Mouse (Mus musculus): Measurements from ENCODE around the gene Popdc3. TPM values are rescaled to one million over a fixed set of nuclear protein-coding genes. Genes with fewer than 3 reads are reported as not detected.

Popdc3 gene
- polyA plus RNA-seq, 1 experiment from 2014 or later, result 15.5 TPM

DNA sequence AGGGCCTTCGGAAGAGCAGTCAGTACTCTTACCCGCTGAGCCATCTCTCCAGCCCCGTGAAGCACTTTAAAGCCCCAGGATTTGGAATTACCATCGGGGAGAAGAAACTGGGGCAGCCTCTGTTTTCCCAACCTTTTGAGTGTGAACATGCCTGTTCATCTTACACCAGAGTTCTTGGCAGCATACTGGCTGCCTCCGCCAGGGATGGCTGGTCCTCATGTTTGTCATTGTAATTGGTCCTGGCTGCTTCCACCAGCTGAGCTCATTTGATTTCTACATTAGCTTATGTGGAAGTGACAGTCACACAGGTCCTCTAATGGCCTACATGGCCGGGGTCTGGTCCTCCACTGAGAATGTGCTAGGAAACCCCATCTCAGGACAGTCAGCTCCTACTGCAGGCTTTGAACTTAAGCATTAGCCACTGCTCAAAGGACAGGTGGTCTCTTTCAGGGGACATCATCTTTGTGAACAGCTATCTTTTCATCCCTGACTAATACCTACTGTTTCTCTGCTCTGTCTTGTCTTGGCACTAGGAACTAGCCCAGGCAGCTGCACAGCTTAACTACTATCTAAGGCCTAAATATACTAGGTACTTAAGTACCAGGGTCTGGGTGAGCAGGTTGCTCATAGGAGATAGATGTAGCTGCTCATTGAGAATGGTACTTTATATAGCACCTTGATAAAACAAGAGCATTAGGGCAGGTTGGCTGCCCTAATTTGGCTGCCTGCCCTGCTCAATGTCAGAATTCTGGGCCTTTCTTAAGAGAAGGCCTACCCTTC lies 33.7 kb upstream of the Popdc3 start:
- peak overlapping the region; percentile 12; the same call in 1 of the 2 replicates for H3K27ac ChIP-seq (ENCODE audit: low read depth, low read length)
- no peak overlapping the region for H3K4me3 ChIP-seq (ENCODE audit: low read depth, low read length)
- ATAC-seq (replicated peaks; ENCODE audit: insufficient number of reproducible peaks, low FRiP score, low TSS enrichment), result no peak
- H3K9me3 ChIP-seq (replicated peaks; ENCODE audit: control insufficient read depth, low read length), result no peaks in the 10 kb centered on the region
- H3K4me2 ChIP-seq, result no peak overlapping the region
- no peak overlapping the region for H3K9ac ChIP-seq (ENCODE audit: low read depth, low read length)
- 85% methylated on average over 6 of the region's 6 CpGs for WGBS (ENCODE audit: insufficient replicate concordance)
- H3K27me3 ChIP-seq (ENCODE audit: control insufficient read depth, insufficient read depth, low read length), result no peaks in the 10 kb centered on the region
- 0 out of 2 replicates have a peak, but pooled peaks cover 2% of the 10 kb centered on the region for H3K36me3 ChIP-seq (ENCODE audit: control insufficient read depth, insufficient read depth, low read length)
- peaks cover 32% of the 10 kb centered on the region for H3K4me1 ChIP-seq (ENCODE audit: control insufficient read depth, insufficient read depth, low read length)

GRCm38 (mm10) chr10:45146821-45147220 lies 31.1 kb upstream of the Popdc3 start:
- no peaks in the 10 kb centered on the region for H3K9me3 ChIP-seq (replicated peaks; ENCODE audit: control insufficient read depth, low read length)
- no peak for ATAC-seq (replicated peaks; ENCODE audit: insufficient number of reproducible peaks, low FRiP score, low TSS enrichment)
- no peak overlapping the region for H3K4me2 ChIP-seq
- peaks cover 8% of the 10 kb centered on the region for H3K36me3 ChIP-seq (ENCODE audit: control insufficient read depth, insufficient read depth, low read length)
- no peak overlapping the region for H3K9ac ChIP-seq (ENCODE audit: low read depth, low read length)
- WGBS (ENCODE audit: insufficient replicate concordance), result 22% methylated on average over 6 of the region's 6 CpGs
- H3K27me3 ChIP-seq (ENCODE audit: control insufficient read depth, insufficient read depth, low read length), result no peaks in the 10 kb centered on the region
- no peak overlapping the region for H3K4me3 ChIP-seq (ENCODE audit: low read depth, low read length)
- peak overlapping the region; percentile 41 for H3K27ac ChIP-seq (ENCODE audit: low read depth, low read length)
- H3K4me1 ChIP-seq (ENCODE audit: control insufficient read depth, insufficient read depth, low read length), result peaks cover 36% of the 10 kb centered on the region

GRCm38 (mm10) chr10:45151137-45151536 lies 26.8 kb upstream of the Popdc3 start:
- Histone ChIP-seq H3K27me3 (ENCODE audit: control insufficient read depth, insufficient read depth, low read length) (no peaks in the 10 kb centered on the region), H3K4me2 (no peak overlapping the region), H3K9me3 (replicated peaks; ENCODE audit: control insufficient read depth, low read length) (no peaks in the 10 kb centered on the region), H3K36me3 (ENCODE audit: control insufficient read depth, insufficient read depth, low read length) (peaks cover 24% of the 10 kb centered on the region), H3K4me1 (ENCODE audit: control insufficient read depth, insufficient read depth, low read length) (peaks cover 21% of the 10 kb centered on the region), H3K27ac (ENCODE audit: low read depth, low read length) (no peak overlapping the region), H3K9ac (ENCODE audit: low read depth, low read length) (no peak overlapping the region), H3K4me3 (ENCODE audit: low read depth, low read length) (no peak overlapping the region)
- WGBS (ENCODE audit: insufficient replicate concordance), result 77% methylated on average over 5 of the region's 5 CpGs
- ATAC-seq (replicated peaks; ENCODE audit: insufficient number of reproducible peaks, low FRiP score, low TSS enrichment), result no peak

DNA sequence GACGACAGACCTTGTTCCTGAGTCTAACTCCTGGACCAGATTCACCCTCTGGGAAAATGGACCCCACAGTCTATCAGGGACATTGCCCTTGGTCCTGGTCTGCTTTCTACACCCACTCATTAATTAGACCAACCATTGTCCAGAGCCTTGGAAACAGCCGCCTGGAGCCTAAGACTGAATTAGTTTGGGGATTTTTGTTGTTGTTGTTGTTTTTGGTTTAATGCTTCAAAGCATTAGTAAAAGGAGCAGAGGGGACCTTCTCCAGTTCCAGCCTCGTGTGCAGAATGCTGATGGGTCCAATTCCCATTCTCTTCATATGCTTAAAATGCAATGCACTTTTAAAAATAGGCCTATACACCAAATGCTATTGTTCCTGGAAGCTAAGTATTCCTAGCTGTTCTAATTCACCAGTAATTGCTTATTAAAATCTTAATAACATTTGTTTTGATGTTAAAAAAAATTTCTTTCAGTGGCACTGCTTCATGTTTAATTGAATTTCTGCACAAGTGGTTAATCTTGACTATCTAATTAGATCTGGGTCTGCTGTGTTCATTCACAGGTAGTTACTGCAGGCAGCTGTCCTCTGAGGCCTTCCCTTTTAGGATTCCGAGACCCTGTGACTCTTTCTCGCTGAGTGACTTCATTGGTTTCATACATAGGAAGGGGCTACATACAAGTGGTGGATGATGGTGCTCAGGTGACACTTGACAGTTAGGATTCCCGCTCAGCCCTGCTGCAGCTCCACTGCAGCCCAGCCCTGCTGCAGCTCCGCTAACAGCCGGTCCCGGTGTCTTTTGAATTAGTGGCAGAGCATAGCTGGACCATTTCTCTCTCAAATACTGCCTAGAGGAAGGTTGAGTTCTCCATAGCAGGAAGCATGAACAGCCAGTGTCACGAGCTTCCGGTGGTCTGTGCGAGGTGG lies 25.9 kb upstream of the Popdc3 start:
- WGBS (ENCODE audit: insufficient replicate concordance), result 87% methylated on average over 12 of the region's 12 CpGs
- Histone ChIP-seq H3K36me3 (ENCODE audit: control insufficient read depth, insufficient read depth, low read length) (peaks cover 26% of the 10 kb centered on the region), H3K27ac (ENCODE audit: low read depth, low read length) (no peak overlapping the region), H3K4me2 (no peak overlapping the region), H3K4me3 (ENCODE audit: low read depth, low read length) (no peak overlapping the region), H3K4me1 (ENCODE audit: control insufficient read depth, insufficient read depth, low read length) (peaks cover 12% of the 10 kb centered on the region), H3K27me3 (ENCODE audit: control insufficient read depth, insufficient read depth, low read length) (no peaks in the 10 kb centered on the region), H3K9ac (ENCODE audit: low read depth, low read length) (no peak overlapping the region), H3K9me3 (replicated peaks; ENCODE audit: control insufficient read depth, low read length) (no peaks in the 10 kb centered on the region)
- no peak for ATAC-seq (replicated peaks; ENCODE audit: insufficient number of reproducible peaks, low FRiP score, low TSS enrichment)

- ATAC-seq (replicated peaks; ENCODE audit: insufficient number of reproducible peaks, low FRiP score, low TSS enrichment), result no peak; the same call in 1 of the 2 replicates
- Histone ChIP-seq H3K9me3 (replicated peaks; ENCODE audit: control insufficient read depth, low read length) (no peaks in the 10 kb centered on the region), H3K4me2 (no peak overlapping the region), H3K27ac (ENCODE audit: low read depth, low read length) (no peak overlapping the region), H3K9ac (ENCODE audit: low read depth, low read length) (no peak overlapping the region), H3K36me3 (ENCODE audit: control insufficient read depth, insufficient read depth, low read length) (peaks cover 37% of the 10 kb centered on the region), H3K27me3 (ENCODE audit: control insufficient read depth, insufficient read depth, low read length) (no peaks in the 10 kb centered on the region), H3K4me1 (ENCODE audit: control insufficient read depth, insufficient read depth, low read length) (peaks cover 7% of the 10 kb centered on the region; the same call in 1 of the 2 replicates), H3K4me3 (ENCODE audit: low read depth, low read length) (no peak overlapping the region)
- 77% methylated on average over 14 of the region's 14 CpGs for WGBS (ENCODE audit: insufficient replicate concordance)
Measured at GRCm38 (mm10) chr10:45154557-45155060, 23.3 kb upstream of the Popdc3 start.

- H3K4me2 ChIP-seq, result no peak overlapping the region
- H3K9me3 ChIP-seq (replicated peaks; ENCODE audit: control insufficient read depth, low read length), result no peaks in the 10 kb centered on the region
- no peak overlapping the region for H3K27ac ChIP-seq (ENCODE audit: low read depth, low read length)
- H3K36me3 ChIP-seq (ENCODE audit: control insufficient read depth, insufficient read depth, low read length), result no peaks in the 10 kb centered on the region
- ATAC-seq (replicated peaks; ENCODE audit: insufficient number of reproducible peaks, low FRiP score, low TSS enrichment), result no peak
- H3K9ac ChIP-seq (ENCODE audit: low read depth, low read length), result no peak overlapping the region
- WGBS (ENCODE audit: insufficient replicate concordance), result 86% methylated on average over 8 of the region's 8 CpGs
- H3K4me1 ChIP-seq (ENCODE audit: control insufficient read depth, insufficient read depth, low read length), result no peaks in the 10 kb centered on the region
- no peak overlapping the region for H3K4me3 ChIP-seq (ENCODE audit: low read depth, low read length)
- H3K27me3 ChIP-seq (ENCODE audit: control insufficient read depth, insufficient read depth, low read length), result no peaks in the 10 kb centered on the region
Measured at GRCm38 (mm10) chr10:45165851-45166250, 12.0 kb upstream of the Popdc3 start.

DNA sequence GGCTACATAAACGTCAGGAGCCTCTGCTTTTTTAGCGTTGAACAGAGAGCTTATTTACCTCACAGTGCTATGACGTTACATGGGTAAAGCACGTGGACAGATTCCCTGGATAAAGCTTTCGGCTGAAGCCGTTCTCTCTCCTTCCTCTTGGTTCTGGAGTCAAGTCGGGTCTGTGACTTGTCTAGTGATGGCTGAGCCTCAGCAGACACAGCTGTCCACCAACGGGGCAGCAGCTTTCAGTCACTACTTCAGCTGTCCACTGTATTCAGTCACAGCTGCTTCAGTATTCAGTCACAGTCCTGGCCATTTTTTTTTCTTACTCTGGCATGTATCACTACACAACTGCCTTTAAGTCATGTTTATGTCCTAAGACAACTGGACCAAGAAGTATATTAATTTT lies 4.0 kb upstream of the Popdc3 start:
- no peak overlapping the region for H3K4me3 ChIP-seq (ENCODE audit: low read depth, low read length)
- H3K4me2 ChIP-seq, result no peak overlapping the region
- H3K27ac ChIP-seq (ENCODE audit: low read depth, low read length), result no peak overlapping the region
- 61% methylated on average over 8 of the region's 8 CpGs for WGBS (ENCODE audit: insufficient replicate concordance)
- ATAC-seq (replicated peaks; ENCODE audit: insufficient number of reproducible peaks, low FRiP score, low TSS enrichment), result no peak
- H3K36me3 ChIP-seq (ENCODE audit: control insufficient read depth, insufficient read depth, low read length), result no peaks in the 10 kb centered on the region
- H3K4me1 ChIP-seq (ENCODE audit: control insufficient read depth, insufficient read depth, low read length), result no peaks in the 10 kb centered on the region
- no peaks in the 10 kb centered on the region for H3K27me3 ChIP-seq (ENCODE audit: control insufficient read depth, insufficient read depth, low read length)
- no peaks in the 10 kb centered on the region for H3K9me3 ChIP-seq (replicated peaks; ENCODE audit: control insufficient read depth, low read length)
- H3K9ac ChIP-seq (ENCODE audit: low read depth, low read length), result no peak overlapping the region

DNA sequence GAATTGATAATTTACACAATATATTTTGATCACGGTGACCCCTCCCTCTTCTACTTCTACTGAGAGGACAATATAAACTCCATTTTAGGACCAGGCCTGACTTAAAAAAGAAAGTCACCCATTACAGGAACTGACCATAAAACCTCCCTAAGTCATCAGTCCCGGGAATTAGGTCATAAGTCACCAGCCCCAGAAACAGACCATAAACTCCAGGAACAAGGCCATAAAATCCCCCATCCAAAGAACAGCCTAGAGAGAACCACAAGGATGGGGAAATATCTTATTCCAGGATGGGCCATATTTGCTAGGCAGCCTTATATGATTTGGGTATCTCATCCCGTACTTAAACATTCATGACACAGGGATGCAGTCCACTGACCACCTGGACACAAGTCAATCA lies 3.6 kb upstream of the Popdc3 start:
- Histone ChIP-seq H3K4me3 (ENCODE audit: low read depth, low read length) (no peak overlapping the region), H3K4me2 (no peak overlapping the region), H3K4me1 (ENCODE audit: control insufficient read depth, insufficient read depth, low read length) (no peaks in the 10 kb centered on the region), H3K36me3 (ENCODE audit: control insufficient read depth, insufficient read depth, low read length) (no peaks in the 10 kb centered on the region), H3K9ac (ENCODE audit: low read depth, low read length) (no peak overlapping the region), H3K27me3 (ENCODE audit: control insufficient read depth, insufficient read depth, low read length) (no peaks in the 10 kb centered on the region), H3K27ac (ENCODE audit: low read depth, low read length) (no peak overlapping the region), H3K9me3 (replicated peaks; ENCODE audit: control insufficient read depth, low read length) (no peaks in the 10 kb centered on the region)
- ATAC-seq (replicated peaks; ENCODE audit: insufficient number of reproducible peaks, low FRiP score, low TSS enrichment), result no peak
- 84% methylated on average over 3 of the region's 3 CpGs for WGBS (ENCODE audit: insufficient replicate concordance)
